Mouse (Mus musculus) embryonic facial prominence, embryonic 12.5 days (tissue): ENCODE data around the gene Eid3. TPM values are rescaled to one million over a fixed set of nuclear protein-coding genes. Genes with fewer than 3 reads are reported as not detected.
A peak's percentile ranks its signal among the peaks of the same experiment; 100 is the strongest.

Experiments used
- ATAC-seq: fragments of 200-750 bp; cut with Nextera tagmentation; 2 replicates; pipeline ENCODE4 v1.8.0; 2017; ENCODE audit not compliant: insufficient number of reproducible peaks, insufficient read depth, low FRiP score, low TSS enrichment
- H3K27ac ChIP-seq: fragments of 300-500 bp; sonication (generic); 2 replicates; pipeline ENCODE4 v1.5.1; 2016; ENCODE audit warnings: mild to moderate bottlenecking
- H3K27me3 ChIP-seq: fragments of 300-500 bp; sonication (generic); 2 replicates; pipeline ENCODE4 v1.6.1; 2016; ENCODE audit warnings: mild to moderate bottlenecking, moderate library complexity
- H3K36me3 ChIP-seq: fragments of 300-500 bp; sonication (generic); 2 replicates; pipeline ENCODE4 v1.6.1; 2016; ENCODE audit warnings: mild to moderate bottlenecking
- H3K4me1 ChIP-seq: fragments of 300-500 bp; sonication (generic); 2 replicates; pipeline ENCODE4 v1.6.1; 2016
- H3K4me2 ChIP-seq: fragments of 300-500 bp; sonication (generic); replicated peaks from 2 replicates; pipeline ENCODE4 v1.6.1; 2016; ENCODE audit warnings: mild to moderate bottlenecking, moderate library complexity
- H3K4me3 ChIP-seq: fragments of 300-500 bp; sonication (generic); 2 replicates; pipeline ENCODE4 v1.5.1; 2016; ENCODE audit warnings: mild to moderate bottlenecking
- H3K9ac ChIP-seq: fragments of 300-500 bp; sonication (generic); 2 replicates; pipeline ENCODE4 v1.6.1; 2016; ENCODE audit warnings: mild to moderate bottlenecking, moderate library complexity
- H3K9me3 ChIP-seq: fragments of 300-500 bp; sonication (generic); 2 replicates; pipeline ENCODE4 v1.6.1; 2016; ENCODE audit warnings: mild to moderate bottlenecking, moderate library complexity
- WGBS: fragments of 180-500 bp; shearing (Covaris S2); methylation state at CpG from one replicate; pipeline ENCODE4 v1.1.7; 2016; 5-methylcytosine and 5-hydroxymethylcytosine counted together
- polyA plus RNA-seq: library from polyadenylated mRNA; unstranded; fragments of >200 nt; fragmentation: Nextera tagmentation; extraction: Ambion mirVana; gene quantifications from 2 replicates; pipeline ENCODE4 v1.2.1, GENCODE M21; 2016

Eid3 gene
- polyA plus RNA-seq, 1 experiment from 2014 or later = 0.56 TPM

- no peak overlapping the region for H3K27ac ChIP-seq
- H3K27me3 ChIP-seq = no peaks in the 10 kb centered on the region
- peaks cover 85% of the 10 kb centered on the region for H3K36me3 ChIP-seq
- no peak overlapping the region for H3K4me3 ChIP-seq
- no peak overlapping the region for H3K4me2 ChIP-seq
- H3K9me3 ChIP-seq = no peaks in the 10 kb centered on the region
- 80% methylated on average over 9 of the region's 9 CpGs for WGBS
- ATAC-seq = no peak
- H3K4me1 ChIP-seq = 0 out of 2 replicates have a peak, but pooled peaks cover 2% of the 10 kb centered on the region
- H3K9ac ChIP-seq = no peak overlapping the region
Observed at GRCm38 (mm10) chr10:82892442-82893055, 26.1 kb downstream of the Eid3 start.

GRCm38 (mm10) chr10:82893872-82894650, 27.6 kb downstream of the Eid3 start:
- Histone ChIP-seq H3K27me3 (no peaks in the 10 kb centered on the region), H3K27ac (no peak overlapping the region), H3K9me3 (no peaks in the 10 kb centered on the region), H3K9ac (no peak overlapping the region), H3K36me3 (peaks cover 82% of the 10 kb centered on the region), H3K4me1 (0 out of 2 replicates have a peak, but pooled peaks cover 2% of the 10 kb centered on the region), H3K4me3 (no peak overlapping the region), H3K4me2 (no peak overlapping the region)
- ATAC-seq = no peak
- WGBS = 86% methylated on average over 18 of the region's 18 CpGs

- Histone ChIP-seq H3K36me3 (peaks cover 48% of the 10 kb centered on the region), H3K27ac (no peak overlapping the region), H3K4me3 (no peak overlapping the region), H3K9me3 (no peaks in the 10 kb centered on the region), H3K4me2 (no peak overlapping the region), H3K27me3 (no peaks in the 10 kb centered on the region), H3K9ac (no peak overlapping the region), H3K4me1 (no peaks in the 10 kb centered on the region)
- 90% methylated on average over 13 of the region's 13 CpGs for WGBS
- ATAC-seq = no peak
Observed at GRCm38 (mm10) chr10:82897936-82898335, 31.5 kb downstream of the Eid3 start.

- H3K36me3 ChIP-seq = peaks cover 40% of the 10 kb centered on the region
- H3K9ac ChIP-seq = no peak overlapping the region
- ATAC-seq = no peak
- H3K27ac ChIP-seq = no peak overlapping the region
- no peak overlapping the region for H3K4me2 ChIP-seq
- H3K9me3 ChIP-seq = no peaks in the 10 kb centered on the region
- WGBS = 64% methylated on average over 7 of the region's 7 CpGs
- no peaks in the 10 kb centered on the region for H3K27me3 ChIP-seq
- no peaks in the 10 kb centered on the region for H3K4me1 ChIP-seq
- no peak overlapping the region for H3K4me3 ChIP-seq
Observed at GRCm38 (mm10) chr10:82898893-82899292, 32.5 kb downstream of the Eid3 start.

- Histone ChIP-seq H3K4me2 (no peak overlapping the region), H3K4me3 (no peak overlapping the region), H3K4me1 (no peaks in the 10 kb centered on the region), H3K27ac (no peak overlapping the region), H3K9me3 (no peaks in the 10 kb centered on the region), H3K27me3 (no peaks in the 10 kb centered on the region), H3K9ac (no peak overlapping the region), H3K36me3 (peaks cover 33% of the 10 kb centered on the region)
- WGBS = 45% methylated on average over 16 of the region's 16 CpGs
- no peak for ATAC-seq
Observed at GRCm38 (mm10) chr10:82899810-82900421, 33.5 kb downstream of the Eid3 start.

GRCm38 (mm10) chr10:82900546-82900945, 34.1 kb downstream of the Eid3 start:
- ATAC-seq = no peak
- Histone ChIP-seq H3K9me3 (no peaks in the 10 kb centered on the region), H3K4me2 (no peak overlapping the region), H3K36me3 (peaks cover 26% of the 10 kb centered on the region), H3K9ac (no peak overlapping the region), H3K27ac (no peak overlapping the region), H3K27me3 (no peaks in the 10 kb centered on the region), H3K4me3 (no peak overlapping the region), H3K4me1 (no peaks in the 10 kb centered on the region)
- 37% methylated on average over 7 of the region's 7 CpGs for WGBS

GRCm38 (mm10) chr10:82901436-82901835, 35.0 kb downstream of the Eid3 start:
- Histone ChIP-seq H3K4me1 (no peaks in the 10 kb centered on the region), H3K4me2 (no peak overlapping the region), H3K9ac (no peak overlapping the region), H3K4me3 (no peak overlapping the region), H3K9me3 (no peaks in the 10 kb centered on the region), H3K27me3 (no peaks in the 10 kb centered on the region), H3K36me3 (peaks cover 18% of the 10 kb centered on the region), H3K27ac (no peak overlapping the region)
- WGBS = 9% methylated on average over 7 of the region's 7 CpGs
- no peak for ATAC-seq

GRCm38 (mm10) chr10:82908526-82908925, 42.1 kb downstream of the Eid3 start:
- H3K4me1 ChIP-seq = 0 out of 2 replicates have a peak, but pooled peaks cover 3% of the 10 kb centered on the region
- 76% methylated on average over 7 of the region's 7 CpGs for WGBS
- no peaks in the 10 kb centered on the region for H3K36me3 ChIP-seq
- no peak for ATAC-seq
- no peak overlapping the region for H3K27ac ChIP-seq
- H3K4me3 ChIP-seq = no peak overlapping the region
- H3K27me3 ChIP-seq = no peaks in the 10 kb centered on the region
- H3K9ac ChIP-seq = no peak overlapping the region
- H3K9me3 ChIP-seq = no peaks in the 10 kb centered on the region
- H3K4me2 ChIP-seq = no peak overlapping the region

GRCm38 (mm10) chr10:82909382-82909781, 43.0 kb downstream of the Eid3 start:
- peak overlapping the region; percentile 14; the same call in 1 of the 2 replicates for H3K4me2 ChIP-seq
- no peak for ATAC-seq
- H3K27me3 ChIP-seq = no peaks in the 10 kb centered on the region
- H3K9me3 ChIP-seq = no peaks in the 10 kb centered on the region
- no peaks in the 10 kb centered on the region for H3K36me3 ChIP-seq
- no peak overlapping the region for H3K27ac ChIP-seq
- H3K4me3 ChIP-seq = no peak overlapping the region
- no peak overlapping the region for H3K9ac ChIP-seq
- WGBS = 16% methylated on average over 9 of the region's 9 CpGs
- H3K4me1 ChIP-seq = 0 out of 2 replicates have a peak, but pooled peaks cover 3% of the 10 kb centered on the region

- no peak overlapping the region for H3K4me3 ChIP-seq
- H3K9ac ChIP-seq = no peak overlapping the region
- 77% methylated on average over 3 of the region's 3 CpGs for WGBS
- no peak overlapping the region for H3K27ac ChIP-seq
- ATAC-seq = no peak
- H3K4me1 ChIP-seq = 0 out of 2 replicates have a peak, but pooled peaks cover 3% of the 10 kb centered on the region
- no peaks in the 10 kb centered on the region for H3K27me3 ChIP-seq
- no peaks in the 10 kb centered on the region for H3K36me3 ChIP-seq
- H3K4me2 ChIP-seq = no peak overlapping the region
- no peaks in the 10 kb centered on the region for H3K9me3 ChIP-seq
Observed at GRCm38 (mm10) chr10:82910198-82910597, 43.8 kb downstream of the Eid3 start.

GRCm38 (mm10) chr10:82913238-82913637, 46.8 kb downstream of the Eid3 start:
- WGBS = 82% methylated on average over 4 of the region's 4 CpGs
- Histone ChIP-seq H3K4me3 (no peak overlapping the region), H3K4me2 (no peak overlapping the region), H3K27me3 (no peaks in the 10 kb centered on the region), H3K9me3 (no peaks in the 10 kb centered on the region), H3K36me3 (no peaks in the 10 kb centered on the region), H3K27ac (no peak overlapping the region), H3K9ac (no peak overlapping the region), H3K4me1 (0 out of 2 replicates have a peak, but pooled peaks cover 3% of the 10 kb centered on the region)
- no peak for ATAC-seq

GRCm38 (mm10) chr10:82913772-82914171, 47.3 kb downstream of the Eid3 start:
- Histone ChIP-seq H3K4me2 (no peak overlapping the region), H3K36me3 (no peaks in the 10 kb centered on the region), H3K4me1 (0 out of 2 replicates have a peak, but pooled peaks cover 3% of the 10 kb centered on the region), H3K9me3 (no peaks in the 10 kb centered on the region), H3K4me3 (no peak overlapping the region), H3K27me3 (no peaks in the 10 kb centered on the region), H3K27ac (no peak overlapping the region), H3K9ac (no peak overlapping the region)
- ATAC-seq = no peak
- WGBS = 78% methylated on average over 6 of the region's 6 CpGs
